Mouse (Mus musculus) CH12.LX (cell line): Measurements from ENCODE around the gene Dnaaf2. TPM values are rescaled to one million over a fixed set of nuclear protein-coding genes. Genes with fewer than 3 reads are reported as not detected.

Experiments
- DNase-seq: peaks from one replicate; pipeline ENCODE4 v3.0.0-alpha.2; 2013; ENCODE audit errors: extremely low read depth
- H3K27ac ChIP-seq: 2 replicates; pipeline ENCODE4 v1.5.1; 2012; ENCODE audit warnings: low read depth, mild to moderate bottlenecking, control low read depth, moderate library complexity; ENCODE audit not compliant: insufficient read depth
- H3K27me3 ChIP-seq: replicated peaks from 2 replicates; pipeline ENCODE3; 2012; ENCODE audit warnings: inconsistent platforms
- H3K36me3 ChIP-seq, 2 experiments: replicated peaks in 1 of 2; 2 replicates each; pipeline versions ENCODE3 to v1.6.1; 2012; ENCODE audit warnings: inconsistent platforms in 1 of 2, low read length in 1 of 2, mild to moderate bottlenecking in 1 of 2, mixed read lengths in 1 of 2, moderate library complexity in 1 of 2; ENCODE audit not compliant: control insufficient read depth in 1 of 2, insufficient read depth in 1 of 2
- H3K4me1 ChIP-seq, 2 experiments: 2 replicates each; pipeline ENCODE4 v1.6.1; 2012; ENCODE audit warnings: inconsistent platforms in 1 of 2, moderate library complexity in 1 of 2; ENCODE audit not compliant: insufficient read depth in 2 of 2, control insufficient read depth in 1 of 2
- H3K4me2 ChIP-seq: 2 replicates; pipeline ENCODE4 v1.6.1; 2012; ENCODE audit warnings: low read depth, mild to moderate bottlenecking, control low read depth; ENCODE audit not compliant: poor library complexity, insufficient read depth, severe bottlenecking
- H3K4me3 ChIP-seq, 3 experiments: fragments of 150-350 bp in 1 of 3; sonication (generic) in 1 of 3; replicated peaks in 1 of 3; 2 replicates each; pipeline versions ENCODE3 to v1.5.1; 2011 to 2012; ENCODE audit warnings: low read depth in 2 of 3, low read length in 2 of 3, mild to moderate bottlenecking in 2 of 3, moderate library complexity in 2 of 3, control low read depth in 1 of 3, improper control_type of control experiment in 1 of 3, inconsistent platforms in 1 of 3, mixed read lengths in 1 of 3; ENCODE audit not compliant: poor library complexity in 1 of 3
- H3K79me2 ChIP-seq: replicated peaks from 2 replicates; pipeline ENCODE4 v1.6.1; 2012; ENCODE audit warnings: mild to moderate bottlenecking, moderate library complexity; ENCODE audit not compliant: control insufficient read depth, poor library complexity, insufficient read depth, severe bottlenecking; ENCODE audit errors: extremely low read depth
- H3K9ac ChIP-seq: 2 replicates; pipeline ENCODE4 v1.6.1; 2012; ENCODE audit warnings: low read depth, mild to moderate bottlenecking, control low read depth, moderate library complexity; ENCODE audit not compliant: insufficient read depth
- H3K9me3 ChIP-seq: replicated peaks from 2 replicates; pipeline ENCODE3; 2012; ENCODE audit warnings: low read length, inconsistent platforms, mixed read lengths
- BHLHE40 ChIP-seq: IDR thresholded peaks from 2 replicates; pipeline ENCODE4 v1.6.1; 2011; ENCODE audit warnings: mild to moderate bottlenecking, low read depth, low read length, improper control_type of control experiment
- CTCF ChIP-seq, 2 experiments: IDR thresholded peaks in 1 of 2; conservative IDR thresholded peaks in 1 of 2; 2 replicates each; pipeline ENCODE4 v1.5.1; 2011 to 2012; ENCODE audit warnings: low read depth in 2 of 2, low read length in 2 of 2, improper control_type of control experiment in 1 of 2, inconsistent platforms in 1 of 2, mild to moderate bottlenecking in 1 of 2, moderate library complexity in 1 of 2
- E2F4 ChIP-seq: IDR thresholded peaks from 2 replicates; pipeline ENCODE4 v1.6.1; 2011; ENCODE audit warnings: low read depth, low read length, improper control_type of control experiment; ENCODE audit not compliant: insufficient replicate concordance
- EP300 ChIP-seq: IDR thresholded peaks from 2 replicates; pipeline ENCODE4 v1.6.1; 2011; ENCODE audit warnings: low read length, improper control_type of control experiment
- JUN ChIP-seq: IDR thresholded peaks from 2 replicates; pipeline ENCODE4 v1.6.1; 2011; ENCODE audit warnings: low read depth, mild to moderate bottlenecking, low read length, improper control_type of control experiment, moderate library complexity; ENCODE audit not compliant: insufficient read depth
- JUND ChIP-seq: conservative IDR thresholded peaks from 2 replicates; pipeline ENCODE4 v1.6.1; 2011; ENCODE audit warnings: low read depth, low read length, improper control_type of control experiment
- KAT2A ChIP-seq: IDR thresholded peaks from 2 replicates; pipeline ENCODE4 v1.6.1; 2012; ENCODE audit warnings: low read length, improper control_type of control experiment, inconsistent platforms; ENCODE audit not compliant: insufficient replicate concordance
- MAX ChIP-seq: IDR thresholded peaks from 2 replicates; pipeline ENCODE4 v1.6.1; 2011; ENCODE audit warnings: low read length, improper control_type of control experiment
- MEF2A ChIP-seq: IDR thresholded peaks from 2 replicates; pipeline ENCODE4 v1.6.1; 2014; ENCODE audit warnings: low read depth, mild to moderate bottlenecking, inconsistent platforms, low read length, improper control_type of control experiment, borderline replicate concordance
- MYC ChIP-seq: IDR thresholded peaks from 2 replicates; pipeline ENCODE4 v1.6.1; 2011; ENCODE audit warnings: low read depth, mild to moderate bottlenecking, improper control_type of control experiment, low read length
- PAX5 ChIP-seq: IDR thresholded peaks from 2 replicates; pipeline ENCODE4 v1.6.1; 2012; ENCODE audit warnings: low read length, inconsistent platforms, mixed read lengths
- RAD21 ChIP-seq: IDR thresholded peaks from 2 replicates; pipeline ENCODE4 v1.6.1; 2011; ENCODE audit warnings: low read depth, mild to moderate bottlenecking, low read length, improper control_type of control experiment, moderate library complexity
- RCOR1 ChIP-seq: conservative IDR thresholded peaks from 2 replicates; pipeline ENCODE4 v1.6.1; 2012; ENCODE audit warnings: low read depth, mild to moderate bottlenecking, inconsistent platforms, low read length, improper control_type of control experiment
- SIN3A ChIP-seq: IDR thresholded peaks from 2 replicates; pipeline ENCODE4 v1.6.1; 2012; ENCODE audit warnings: low read length, improper control_type of control experiment, inconsistent platforms
- SMC3 ChIP-seq: IDR thresholded peaks from 2 replicates; pipeline ENCODE4 v1.6.1; 2011; ENCODE audit warnings: low read depth, low read length, improper control_type of control experiment
- TCF12 ChIP-seq: IDR thresholded peaks from 2 replicates; pipeline ENCODE4 v1.6.1; 2014; ENCODE audit warnings: low read depth, mild to moderate bottlenecking, inconsistent platforms, low read length, improper control_type of control experiment
- ZC3H11A ChIP-seq: IDR thresholded peaks from 2 replicates; pipeline ENCODE4 v1.6.1; 2012; ENCODE audit warnings: low read depth, mild to moderate bottlenecking, inconsistent platforms, low read length, improper control_type of control experiment
- dilution Hi-C: fragments of 300-500 bp; cut with MboI; formaldehyde crosslinking; loops from 2 replicates; pipeline ENCODE4 v1.14.3; 2020; ENCODE audit warnings: low sequenced_read_pairs; ENCODE audit not compliant: extremely low pct_unique_long_range_greater_than_20kb, extremely low pct_ligation_motif_present
- in situ Hi-C: fragments of 300-500 bp; cut with MboI; formaldehyde crosslinking; loops from 3 replicates; pipeline ENCODE4 v1.14.3; 2019; ENCODE audit warnings: low sequenced_read_pairs, low pct_ligation_motif_present, low pct_unique_long_range_greater_than_20kb, mixed read lengths
- polyA plus RNA-seq: library from polyadenylated mRNA; unstranded; fragments of >175 nt; gene quantifications from 2 replicates; pipeline ENCODE4 v1.2.1, GENCODE M21; 2012; ENCODE audit warnings: low read depth; ENCODE audit not compliant: insufficient read length
- total RNA-seq, 2 experiments: library from RNA; depleted of rRNA; stranded (reverse); fragments of 300-350 nt in 1 of 2; fragments of >200 nt in 1 of 2; gene quantifications; 2 replicates each; pipeline ENCODE4 v1.2.3; 2012 to 2014

Gene Dnaaf2
- total and polyA plus RNA-seq, 3 experiments = 3.7 to 26.6 (median 9.7) TPM

- H3K4me2 ChIP-seq = no peak overlapping the region
- no peaks in the 10 kb centered on the region for H3K9me3 ChIP-seq
- no peak overlapping the region for H3K27ac ChIP-seq
- H3K27me3 ChIP-seq = no peaks in the 10 kb centered on the region
- no peak for DNase-seq
- dilution Hi-C loops = no loop called here
- no peak overlapping the region for H3K9ac ChIP-seq
- H3K36me3 ChIP-seq = peaks cover 32 to 69% of the 10 kb centered on the region in 2 experiments
- H3K4me3 ChIP-seq = no peak overlapping the region
- no peak for TF ChIP-seq PAX5
- no peak for TF ChIP-seq MEF2A
- no peak for TF ChIP-seq TCF12
- no peak for TF ChIP-seq RAD21
- H3K79me2 ChIP-seq = no peaks in the 10 kb centered on the region
- in situ Hi-C loops = loop anchor here (25.0 kb wide), 2 partner anchors 377 to 477 kb away; partner anchors contain the start of genes Sos2 and Vcpkmt
- peaks cover 0 to 47% of the 10 kb centered on the region in 2 experiments; a peak in 2 of 4 replicates for H3K4me1 ChIP-seq
Observed at GRCm38 (mm10) chr12:69210056-69210979, 12.1 kb upstream of the Dnaaf2 start.

GRCm38 (mm10) chr12:69208520-69208919 lies 10.3 kb upstream of the Dnaaf2 start:
- no peak for DNase-seq
- Histone ChIP-seq H3K9ac (no peak overlapping the region), H3K27ac (no peak overlapping the region)
- TF ChIP-seq SMC3 = no peak
- TF ChIP-seq ZC3H11A = no peak
- 0 out of 2 replicates have a peak, but pooled peaks have one; percentile 40 for TF ChIP-seq MYC
- no peak for TF ChIP-seq JUN
- no peak for TF ChIP-seq EP300
- no peak for TF ChIP-seq PAX5
- no peak for TF ChIP-seq JUND
- no peak for TF ChIP-seq KAT2A
- TF ChIP-seq BHLHE40 = no peak
- TF ChIP-seq CTCF (conservative IDR thresholded peaks at IDR 0.05 in 1 of 2, IDR thresholded peaks at IDR 0.05 in 1 of 2; ENCODE audit: low read depth in 2 of 2, low read length in 2 of 2) = peak in 1 of 2 experiments; percentile 52; a peak in 2 of 4 replicates
- peak; percentile 17 for TF ChIP-seq RAD21
- no peak for TF ChIP-seq RCOR1
- no peak for TF ChIP-seq E2F4
- no peak for TF ChIP-seq MEF2A
- TF ChIP-seq SIN3A = no peak
- TF ChIP-seq MAX = no peak
- TF ChIP-seq, all 38 proteins: peak for 3
- no peaks in the 10 kb centered on the region for H3K9me3 ChIP-seq
- dilution Hi-C loops = no loop called here
- H3K4me1 ChIP-seq = peaks cover 2 to 39% of the 10 kb centered on the region in 2 experiments; a peak in 3 of 4 replicates
- H3K4me2 ChIP-seq = no peak overlapping the region
- no peaks in the 10 kb centered on the region for H3K79me2 ChIP-seq
- no peak overlapping the region for H3K4me3 ChIP-seq
- no peaks in the 10 kb centered on the region for H3K27me3 ChIP-seq
- in situ Hi-C loops = loop anchor here (25.0 kb wide), 2 partner anchors 379 to 479 kb away; partner anchors contain the start of genes Sos2 and Vcpkmt
- H3K36me3 ChIP-seq = peaks cover 26 to 65% of the 10 kb centered on the region in 2 experiments
